Mouse (Mus musculus) ovary, adult 10 weeks (tissue): ENCODE results near the gene Epb41l5. TPM values are rescaled to one million over a fixed set of nuclear protein-coding genes. Genes with fewer than 3 reads are reported as not detected.

Source experiments
- polyA plus RNA-seq: library from polyadenylated mRNA; stranded (reverse); fragments of 350-450 nt; fragmentation: Illumina TruSeq; extraction: RNeasy Lipid Tissue Mini Kit (QIAGEN cat#74804); gene quantifications from one replicate; pipeline ENCODE4 v1.2.3, GENCODE M21; 2014

Gene Epb41l5
- 47.1 TPM for polyA plus RNA-seq

DNA sequence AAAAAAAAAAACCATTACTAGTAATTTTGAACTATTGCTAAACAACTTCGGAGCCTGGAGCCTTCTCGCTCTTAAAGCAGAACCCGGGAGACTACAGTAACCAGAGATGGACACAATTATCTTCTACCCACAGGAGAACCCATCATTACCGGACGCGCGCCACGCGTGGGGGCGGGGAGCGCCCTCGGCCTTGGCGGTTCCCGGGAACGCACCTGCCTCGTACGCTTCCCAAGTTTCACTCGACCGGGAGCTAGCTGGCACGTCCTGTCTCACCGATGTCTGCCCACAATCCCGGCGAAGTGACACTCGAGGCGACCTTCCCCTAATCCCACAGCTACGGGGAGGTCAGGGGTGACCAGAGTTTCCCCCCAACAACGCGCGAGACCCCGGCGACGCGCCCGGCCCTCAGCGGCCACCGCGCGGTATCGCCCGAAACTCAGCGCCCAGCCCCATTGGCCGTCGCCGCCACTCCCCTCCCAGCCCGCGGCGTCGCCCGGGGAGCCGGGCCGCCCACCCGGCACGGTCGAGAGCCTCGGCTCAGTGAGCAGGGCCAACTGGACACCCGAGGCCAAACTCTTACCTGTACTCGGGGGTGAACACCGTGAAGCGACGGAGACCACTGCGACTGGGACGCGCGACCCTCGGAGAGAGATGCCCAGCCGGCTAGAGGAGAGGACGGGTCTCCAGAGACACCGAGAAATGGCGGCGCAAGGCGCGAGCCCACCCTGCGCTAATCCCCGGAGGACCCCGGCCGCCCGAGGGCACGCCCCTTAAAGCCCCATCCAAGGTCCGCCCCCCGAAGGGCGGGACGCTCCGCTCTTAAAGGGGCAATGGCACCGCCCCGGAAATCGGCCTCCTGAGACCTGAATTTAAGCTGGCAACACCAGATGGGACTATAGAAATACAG is at the start of gene Epb41l5:
Gene Epb41l5, minus strand, starts transcription at position 796 of the 907 bp plus-strand sequence.

DNA sequence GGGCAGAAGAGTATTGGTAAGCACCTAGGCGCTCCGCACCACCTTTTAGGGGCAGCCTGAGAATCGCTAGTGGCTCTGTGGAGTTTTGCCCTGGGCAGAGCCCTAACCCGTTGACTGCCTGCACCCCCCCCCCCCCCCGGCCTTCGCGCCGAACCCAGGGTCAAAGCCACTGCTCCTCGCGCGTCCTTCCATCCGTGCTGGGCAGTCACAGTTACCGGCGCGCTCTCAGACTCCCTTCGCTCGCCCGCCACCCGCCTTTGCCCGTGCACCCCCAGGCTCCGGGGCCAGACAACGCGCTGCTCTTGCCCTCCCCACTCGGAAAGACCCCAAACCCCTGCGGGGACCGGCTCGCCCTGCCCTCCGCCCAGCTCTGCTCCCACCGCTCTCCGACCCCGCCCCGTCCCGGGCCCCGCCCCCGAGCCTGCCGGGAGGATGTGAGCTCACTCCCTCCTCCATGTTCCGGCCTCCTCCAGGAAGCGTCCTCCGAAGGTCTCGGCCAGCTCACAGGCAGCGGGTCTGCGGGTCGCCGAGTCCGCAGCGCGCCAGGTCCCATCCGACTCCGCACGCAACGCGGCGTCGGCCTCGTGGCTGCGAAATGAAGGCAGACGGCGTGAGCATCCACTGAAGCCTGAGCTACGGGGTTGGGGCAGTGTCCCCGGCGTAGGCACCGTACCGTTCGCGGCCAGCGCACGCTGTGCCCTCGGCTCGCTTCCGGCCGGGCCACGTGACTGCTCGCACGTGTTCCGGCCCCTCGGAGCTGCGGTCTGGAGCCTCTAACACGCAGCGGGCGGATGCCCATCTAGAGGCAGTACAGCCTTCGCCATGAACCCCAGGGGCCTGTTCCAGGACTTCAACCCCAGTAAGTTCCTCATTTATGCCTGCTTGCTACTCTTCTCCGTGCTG is 122.9 kb downstream of the Epb41l5 start, which contains the start of gene Tmem185b:
Gene Tmem185b, plus strand, starts transcription at position 472 of the 903 bp plus-strand sequence.

DNA sequence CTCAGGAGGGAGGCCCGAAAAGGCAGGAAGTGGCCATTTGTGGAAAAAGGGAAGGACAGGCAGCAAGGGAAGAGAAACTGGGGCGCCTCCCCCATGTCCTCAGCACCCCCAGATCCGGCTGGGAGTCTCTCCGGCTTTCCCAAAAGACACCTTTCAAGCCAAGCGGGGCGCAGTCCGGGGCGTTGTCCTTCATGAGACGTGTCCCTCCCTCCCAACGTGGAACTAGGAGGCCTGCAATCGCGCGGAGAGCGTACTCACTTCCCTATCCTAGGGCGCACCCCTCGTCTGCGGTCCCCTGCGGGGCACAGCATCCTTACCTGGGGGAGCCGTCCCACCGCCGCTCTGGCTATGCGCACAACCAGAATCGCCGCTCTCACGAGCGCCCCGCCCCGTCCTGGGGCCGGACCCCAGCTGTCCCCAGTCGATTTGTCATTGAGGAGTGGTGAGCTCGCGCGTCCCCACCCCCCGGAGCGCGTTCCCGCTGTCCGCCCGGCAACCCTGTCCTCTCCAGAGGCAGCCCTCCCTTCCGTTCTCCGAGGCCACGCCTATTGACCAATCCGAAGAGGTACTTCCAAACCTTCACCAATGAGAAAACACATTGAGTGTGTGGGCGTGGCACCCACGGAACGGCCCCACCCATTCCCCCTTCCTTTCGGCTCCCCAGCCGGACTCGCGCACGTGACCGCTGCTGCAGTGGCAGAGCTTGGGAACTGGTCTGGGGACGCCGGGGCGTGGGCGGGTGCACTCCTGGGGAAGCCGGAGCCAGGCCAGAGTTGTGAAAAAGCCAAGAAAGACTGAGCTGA is 144.3 kb downstream of the Epb41l5 start, which contains the start of gene Ralb:
Gene Ralb, minus strand, starts transcription at position 535 of the 803 bp plus-strand sequence.

Other genes starting within 250 kb of the Epb41l5 start
- 466 TPM for gene Inhbb, start 226.8 kb downstream of the Epb41l5 start, polyA plus RNA-seq
- gene Ralb, start 144.2 kb downstream of the Epb41l5 start, polyA plus RNA-seq, result 17.2 TPM
- gene Tmem185b, start 122.8 kb downstream of the Epb41l5 start, polyA plus RNA-seq, result 29.2 TPM
- gene Ptpn4, start 188.6 kb upstream of the Epb41l5 start, polyA plus RNA-seq, result 109 TPM